Mouse (Mus musculus) frontal cortex, postnatal 25 days (tissue): ENCODE measurements around the gene Ablim1.
A peak's percentile ranks its signal among the peaks of the same experiment; 100 is the strongest.

Experiments used
- DNase-seq, 2 experiments: peaks; one replicate each; pipeline ENCODE4 v3.0.0; 2022; ENCODE audit warnings: low spot score in 2 of 2

Ablim1 gene

GRCm38 (mm10) chr19:57221684-57222235 is 93.0 kb downstream of the Ablim1 start:
- DNase-seq: no peak

GRCm38 (mm10) chr19:57219758-57220157 is 95.0 kb downstream of the Ablim1 start:
- no peak for DNase-seq

GRCm38 (mm10) chr19:57217161-57217560 is 97.6 kb downstream of the Ablim1 start:
- no peak for DNase-seq

DNA sequence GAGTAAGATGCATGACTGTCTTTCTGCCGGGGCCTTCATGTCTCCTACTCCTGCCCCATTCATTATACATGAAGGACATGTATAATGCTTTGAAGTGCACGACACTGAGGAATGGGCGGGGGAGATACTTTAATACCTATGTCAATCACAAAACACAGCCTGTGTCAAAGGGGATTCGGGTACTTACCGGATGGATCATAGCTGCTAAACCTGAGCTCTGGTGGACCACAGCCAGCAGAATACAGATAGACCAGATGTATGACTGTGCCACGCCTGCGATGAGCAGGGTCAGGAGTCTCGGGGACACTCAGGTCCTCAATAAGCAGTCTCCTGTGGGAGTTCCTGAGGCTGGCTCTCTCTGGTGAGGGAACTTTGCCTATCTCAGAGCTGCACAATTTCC is 99.2 kb downstream of the Ablim1 start:
- DNase-seq: no peak

GRCm38 (mm10) chr19:57212406-57212805 is 102.3 kb downstream of the Ablim1 start:
- no peak for DNase-seq

DNA sequence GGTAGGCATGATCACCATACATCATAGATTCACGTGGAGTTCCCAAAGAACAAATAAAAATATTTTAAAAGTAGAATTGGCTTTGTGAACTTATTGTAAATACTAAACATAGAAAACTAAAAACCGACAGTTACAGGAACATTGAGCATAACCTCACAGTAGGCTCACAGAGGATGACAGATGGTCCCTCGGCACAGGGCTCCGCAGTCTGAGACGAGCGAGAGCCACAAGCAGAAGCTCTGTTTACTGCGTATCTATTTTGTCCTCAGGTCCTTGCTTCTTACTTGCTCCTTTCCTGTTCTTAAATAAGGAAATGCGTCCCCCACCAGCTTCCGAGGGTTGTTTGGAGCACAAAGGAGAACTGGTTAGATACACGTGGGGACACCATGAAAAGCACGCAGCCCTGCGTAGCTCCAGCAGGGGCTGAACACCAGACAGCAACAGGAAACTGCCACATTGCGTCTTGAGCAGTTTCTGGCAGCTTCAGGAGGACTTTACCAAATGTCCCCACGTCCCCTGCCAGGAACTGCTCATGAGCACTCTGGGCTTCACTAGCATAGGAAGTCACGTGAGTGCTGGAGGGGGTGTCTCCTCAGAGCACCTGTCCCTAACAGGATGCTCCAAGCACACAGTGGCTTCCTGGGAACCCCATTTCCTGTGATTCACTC is 103.1 kb downstream of the Ablim1 start:
- peak in 1 of 2 experiments; percentile 12 for DNase-seq

GRCm38 (mm10) chr19:57210924-57211323 is 103.8 kb downstream of the Ablim1 start:
- no peak for DNase-seq

- no peak for DNase-seq
Observed at GRCm38 (mm10) chr19:57204101-57204500, 110.6 kb downstream of the Ablim1 start.

- no peak for DNase-seq
Observed at GRCm38 (mm10) chr19:57202554-57202953, 112.2 kb downstream of the Ablim1 start.

DNA sequence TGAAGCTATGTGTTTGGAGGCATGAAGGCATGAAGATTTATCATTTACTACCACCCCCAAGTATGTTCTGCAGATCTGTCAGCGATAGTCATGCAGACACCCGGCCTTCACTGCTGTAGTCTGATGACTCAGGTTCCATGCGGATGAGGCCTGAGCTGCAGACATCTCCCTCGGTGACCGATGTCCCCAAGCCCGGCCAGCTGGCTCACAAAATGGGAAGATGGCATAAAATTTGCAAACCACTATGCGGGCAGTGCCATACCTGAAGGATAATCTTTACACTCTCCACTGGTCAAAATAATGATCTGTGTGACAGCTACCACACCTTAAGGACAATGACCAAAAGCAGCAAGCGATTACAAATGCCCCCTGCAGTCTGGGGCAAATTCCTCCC is 113.6 kb downstream of the Ablim1 start:
- no peak for DNase-seq

- no peak for DNase-seq
Observed at GRCm38 (mm10) chr19:57200477-57201089, 114.1 kb downstream of the Ablim1 start.

DNA sequence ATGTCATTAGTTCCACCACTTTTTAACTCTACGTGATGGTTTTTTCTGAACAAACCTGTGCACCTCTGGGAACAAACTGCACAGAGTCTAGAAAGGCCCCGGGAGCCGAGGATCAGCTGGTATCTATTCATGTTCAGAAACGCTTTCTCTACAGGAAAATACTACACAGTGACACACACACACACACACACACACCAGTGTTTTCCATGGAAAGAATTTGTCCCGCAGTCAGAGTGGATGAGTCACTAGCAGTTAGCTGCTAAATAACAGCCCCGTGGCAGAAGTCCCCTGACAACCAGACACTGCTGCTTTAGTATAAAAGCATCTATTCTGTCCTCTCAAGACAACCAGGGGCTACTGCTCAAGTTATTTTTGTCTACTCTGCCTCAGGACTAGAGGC is 115.4 kb downstream of the Ablim1 start:
- DNase-seq: no peak

DNA sequence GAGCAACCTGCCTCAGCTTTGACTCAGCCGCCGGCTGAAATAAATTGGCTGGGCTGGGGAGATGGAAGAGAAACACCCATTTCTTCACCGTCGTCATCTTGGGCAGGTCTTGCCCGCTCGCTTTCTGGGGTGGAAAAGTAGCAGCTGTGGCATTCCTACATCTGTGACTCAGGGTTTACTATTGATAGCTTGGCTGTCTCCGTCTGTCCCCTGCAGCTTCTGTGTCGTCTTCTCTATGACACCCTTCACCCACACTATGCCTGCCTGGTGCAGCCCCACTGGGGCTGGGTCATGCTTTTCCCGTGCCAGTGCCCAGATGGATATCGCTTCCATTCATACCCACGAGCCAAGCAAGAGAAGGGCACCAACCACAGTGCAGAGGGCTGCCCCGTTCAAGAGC is 116.2 kb downstream of the Ablim1 start:
- DNase-seq: peak in 1 of 2 experiments; percentile 23

- DNase-seq: no peak
Observed at GRCm38 (mm10) chr19:57198029-57198428, 116.7 kb downstream of the Ablim1 start.

DNA sequence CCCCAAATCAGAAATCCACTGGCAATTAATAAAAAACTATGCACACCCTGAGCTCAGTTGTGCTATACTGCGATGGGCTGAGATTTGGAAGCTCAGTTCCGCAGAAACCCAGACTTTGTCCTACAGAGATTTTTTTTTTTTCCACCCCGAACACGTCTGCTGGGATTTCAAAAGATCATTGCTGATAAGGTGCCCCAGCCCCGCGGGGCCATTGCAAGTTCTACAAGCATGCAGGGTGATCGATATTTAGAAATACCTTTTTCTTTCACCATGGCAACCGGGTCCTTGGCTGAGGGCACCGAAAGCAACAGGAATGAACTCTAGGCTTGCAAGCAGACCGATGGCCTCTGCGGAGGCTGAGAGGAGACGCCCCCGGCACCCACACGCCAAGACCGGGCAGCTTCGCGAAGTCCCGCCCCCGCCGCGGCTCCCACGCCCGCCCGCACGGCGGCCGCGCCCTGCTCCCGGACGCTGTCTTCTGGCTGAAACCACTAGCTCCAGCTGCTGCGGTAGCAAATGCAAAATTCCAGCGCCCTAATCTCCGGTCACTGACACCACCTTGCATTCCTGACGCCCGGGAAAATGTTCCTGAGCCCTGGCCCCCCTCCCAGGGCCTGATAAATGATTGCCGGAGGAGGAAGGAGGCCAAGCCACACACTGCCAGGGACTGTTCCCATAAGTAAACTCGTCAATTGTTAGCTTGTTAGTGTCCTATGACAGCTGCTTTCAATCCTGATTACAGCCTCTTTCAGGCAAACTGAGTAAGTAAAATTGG is 117.5 kb downstream of the Ablim1 start:
- DNase-seq: peak; percentile 33 to 35

DNA sequence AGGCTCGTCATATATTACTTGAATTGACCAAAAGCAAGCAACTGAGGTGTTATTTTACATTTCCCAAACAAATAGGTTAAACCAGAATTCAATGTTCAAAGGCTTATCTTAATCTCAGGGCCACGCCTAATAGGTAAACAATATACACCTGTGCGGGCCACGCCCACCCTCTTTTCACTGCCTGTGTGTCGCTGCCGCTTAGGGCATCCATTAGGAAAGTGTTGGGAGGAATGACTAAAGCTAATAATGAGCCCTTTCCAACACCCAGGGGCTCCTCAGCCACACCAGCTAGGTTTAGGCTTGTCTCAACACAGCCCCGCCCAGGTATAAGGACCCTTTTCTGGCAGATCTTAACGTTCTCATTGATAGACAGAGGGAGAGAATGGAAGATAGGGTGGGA is 118.1 kb downstream of the Ablim1 start:
- DNase-seq: no peak

- DNase-seq: no peak
Observed at GRCm38 (mm10) chr19:57195169-57195930, 119.4 kb downstream of the Ablim1 start.

DNA sequence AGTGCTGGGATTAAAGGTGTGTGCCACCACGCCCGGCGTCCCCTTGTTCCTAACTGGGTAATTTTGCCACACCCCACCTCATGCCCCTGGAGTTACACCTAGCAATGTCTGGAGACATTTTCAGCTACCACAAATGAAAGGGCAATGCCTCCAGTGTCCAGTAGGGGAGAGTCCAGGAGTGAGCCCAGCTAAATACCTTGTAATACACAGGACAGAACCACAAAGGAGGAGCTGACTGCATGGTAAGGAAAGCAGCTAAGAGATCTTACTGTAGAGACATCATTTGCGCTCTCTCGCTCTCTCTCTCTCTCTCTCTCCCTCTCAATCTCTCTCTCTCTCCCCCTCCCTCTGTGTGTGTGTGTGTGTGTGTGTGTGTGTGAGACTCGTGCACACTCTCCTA is 120.8 kb downstream of the Ablim1 start:
- DNase-seq: no peak

DNA sequence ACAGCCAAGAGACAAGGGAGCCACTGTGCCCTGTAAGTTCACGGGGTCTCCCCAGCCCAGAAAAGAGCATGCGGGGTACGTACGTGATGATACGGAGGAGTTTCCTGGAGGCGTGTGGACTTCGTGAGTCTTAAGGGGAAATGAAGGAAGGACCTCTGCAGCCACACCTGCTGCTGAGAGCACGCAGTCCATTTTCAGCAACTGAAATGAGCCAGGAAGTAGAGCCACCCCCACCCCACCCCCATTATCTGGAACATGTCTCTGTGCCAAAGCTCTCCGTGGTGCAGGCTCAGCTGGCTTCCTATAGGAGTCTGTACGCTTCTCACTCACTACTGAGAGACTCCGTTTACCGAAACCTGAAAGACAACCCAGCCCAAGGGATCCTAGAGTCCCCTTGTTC is 121.3 kb downstream of the Ablim1 start:
- DNase-seq: no peak

GRCm38 (mm10) chr19:57191109-57191508 is 123.6 kb downstream of the Ablim1 start:
- no peak for DNase-seq

GRCm38 (mm10) chr19:57189427-57189826 is 125.3 kb downstream of the Ablim1 start:
- no peak for DNase-seq

DNA sequence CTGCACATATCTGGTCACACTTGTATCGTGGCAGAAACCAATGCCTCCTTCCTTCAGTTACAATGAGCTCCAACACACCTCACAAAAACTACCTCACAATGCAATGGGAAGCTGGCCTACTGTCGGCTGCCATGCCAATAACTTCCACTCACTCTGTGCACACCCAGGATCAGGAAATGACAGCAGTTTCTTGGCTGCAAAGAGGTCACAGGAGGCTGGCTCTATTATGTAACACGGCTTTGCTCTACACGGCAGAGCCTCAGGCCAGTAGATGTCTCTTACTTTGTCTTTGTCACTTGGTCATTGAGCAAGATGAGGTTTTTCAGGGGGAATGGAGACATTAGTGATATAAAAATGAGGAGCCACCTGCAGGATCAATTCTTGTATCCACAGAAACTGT is 126.2 kb downstream of the Ablim1 start:
- DNase-seq: no peak
